Mouse (Mus musculus): Measurements from ENCODE around the gene Cltb.
"Not testable (repeated sequence)": the region's sequence is repeated elsewhere in the genome, so short reads cannot be mapped to it uniquely, and the experiment has no call there.

The Cltb gene

DNA sequence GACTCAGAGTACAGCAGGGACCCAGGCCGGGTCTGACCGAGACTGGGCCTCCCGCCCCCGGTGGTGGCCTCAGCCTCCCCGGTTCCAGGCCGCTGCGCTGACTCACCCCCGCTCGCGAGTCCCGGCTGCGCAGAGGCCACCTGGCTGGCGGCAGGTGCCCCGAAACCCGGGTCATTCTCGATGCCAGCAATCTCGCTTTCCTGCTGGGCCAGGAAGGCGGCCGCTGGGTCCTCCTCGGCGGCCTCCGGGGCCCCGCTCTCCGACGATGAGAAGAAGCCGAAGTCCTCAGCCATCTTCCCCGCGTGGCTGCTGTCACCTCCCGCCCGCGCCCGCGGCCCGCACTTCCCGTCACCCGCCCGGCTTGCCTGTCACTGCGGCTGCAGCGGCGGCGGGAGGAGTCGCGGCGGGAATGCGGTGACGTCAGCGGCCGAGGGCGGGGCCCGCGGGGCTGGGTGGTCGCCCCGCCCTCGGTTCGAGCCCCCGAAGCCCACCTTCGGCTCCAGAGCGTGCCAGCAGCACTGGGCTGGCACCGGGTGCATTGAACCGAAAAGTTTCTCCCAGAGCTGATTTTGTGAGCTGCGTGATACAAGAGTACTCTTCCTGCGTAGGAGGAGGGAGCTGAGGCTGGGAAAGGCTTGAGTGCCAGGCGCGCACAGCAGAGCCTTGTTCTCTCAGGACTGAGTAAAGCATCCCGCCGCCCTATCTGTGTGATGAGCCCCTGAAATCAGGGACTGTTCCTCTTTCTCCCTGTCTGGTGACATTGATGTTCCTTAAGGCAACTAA, at the start of gene Cltb:
TSS of gene Cltb (minus strand) at position 373 of the 783 bp plus-strand sequence.
- DNase-seq (ENCODE audit: inconsistent ontology term), result peak; percentile 92

- DNase-seq (ENCODE audit: inconsistent ontology term), result no peak
These were observed 49.7 kb upstream of the Cltb start for GRCm38 (mm10) chr13:54660877-54661276.

GRCm38 (mm10) chr13:54650461-54650860, 39.3 kb upstream of the Cltb start:
- no peak for DNase-seq (ENCODE audit: inconsistent ontology term)

DNA sequence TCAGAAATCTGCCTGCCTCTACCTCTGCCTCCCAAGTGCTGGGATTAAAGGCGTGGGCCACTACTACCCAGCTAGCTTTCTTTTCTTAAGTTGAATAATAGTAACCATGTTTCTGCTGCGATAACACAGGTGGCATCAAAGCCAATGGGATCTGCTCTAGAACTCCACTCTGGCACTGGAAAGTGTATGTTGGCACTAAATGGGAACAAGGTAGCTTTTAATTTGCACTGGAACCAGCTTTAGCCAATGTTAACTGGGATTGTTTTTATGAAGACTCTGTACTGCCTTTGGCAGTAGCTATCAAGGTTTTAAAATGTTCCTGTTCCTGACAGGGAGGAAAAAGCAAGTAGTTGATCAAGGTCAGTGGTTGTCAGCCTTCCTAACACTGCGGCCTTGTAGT, 23.9 kb upstream of the Cltb start:
- no peak for DNase-seq (ENCODE audit: inconsistent ontology term)

DNA sequence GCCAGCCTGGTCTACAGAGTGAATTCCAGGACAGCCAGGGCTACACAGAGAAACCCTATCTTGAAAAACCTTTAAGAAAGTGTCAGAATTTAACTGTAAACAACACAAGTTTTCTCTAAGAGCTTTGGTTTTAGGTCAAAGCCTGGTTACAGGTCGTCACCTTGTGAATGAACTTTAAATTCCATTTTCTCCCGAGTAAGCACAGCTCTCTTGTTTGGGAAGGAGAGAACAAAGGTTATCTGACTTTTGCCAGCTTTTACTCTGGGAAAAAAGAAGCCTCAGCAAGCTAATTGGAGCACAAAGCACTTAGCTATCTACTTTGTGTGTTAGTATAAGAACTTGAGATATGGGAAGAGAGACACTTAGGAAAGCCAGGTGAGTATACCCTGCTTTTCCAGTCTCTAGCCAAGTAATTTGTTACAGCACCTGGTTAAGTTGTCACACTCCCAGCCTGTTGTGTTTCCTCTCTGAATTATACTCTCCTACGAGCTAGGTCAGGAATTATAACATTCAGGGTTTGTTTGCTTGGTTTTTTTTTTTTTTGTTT, 21.7 kb upstream of the Cltb start:
- DNase-seq (ENCODE audit: inconsistent ontology term), result no peak

DNA sequence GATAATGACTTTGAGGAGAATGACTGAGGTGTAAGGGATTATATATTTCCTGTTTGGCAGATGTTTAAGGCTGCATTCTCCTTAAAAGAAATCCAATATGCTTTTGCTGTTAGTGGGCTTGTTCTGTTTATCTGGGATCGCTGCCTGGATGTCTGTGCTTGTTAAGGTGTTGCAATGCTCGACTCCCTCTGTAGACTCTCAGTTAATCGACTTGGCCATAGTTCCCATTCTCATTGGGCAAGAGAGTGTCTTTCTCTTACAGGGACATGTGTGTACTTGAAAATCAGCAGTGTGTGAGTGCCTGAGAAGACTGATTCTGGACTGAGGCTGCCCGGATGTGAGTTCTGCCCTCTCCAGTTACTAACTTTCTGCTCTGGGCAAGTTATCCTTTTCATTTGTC, 18.0 kb upstream of the Cltb start:
- no peak for DNase-seq (ENCODE audit: inconsistent ontology term)

DNA sequence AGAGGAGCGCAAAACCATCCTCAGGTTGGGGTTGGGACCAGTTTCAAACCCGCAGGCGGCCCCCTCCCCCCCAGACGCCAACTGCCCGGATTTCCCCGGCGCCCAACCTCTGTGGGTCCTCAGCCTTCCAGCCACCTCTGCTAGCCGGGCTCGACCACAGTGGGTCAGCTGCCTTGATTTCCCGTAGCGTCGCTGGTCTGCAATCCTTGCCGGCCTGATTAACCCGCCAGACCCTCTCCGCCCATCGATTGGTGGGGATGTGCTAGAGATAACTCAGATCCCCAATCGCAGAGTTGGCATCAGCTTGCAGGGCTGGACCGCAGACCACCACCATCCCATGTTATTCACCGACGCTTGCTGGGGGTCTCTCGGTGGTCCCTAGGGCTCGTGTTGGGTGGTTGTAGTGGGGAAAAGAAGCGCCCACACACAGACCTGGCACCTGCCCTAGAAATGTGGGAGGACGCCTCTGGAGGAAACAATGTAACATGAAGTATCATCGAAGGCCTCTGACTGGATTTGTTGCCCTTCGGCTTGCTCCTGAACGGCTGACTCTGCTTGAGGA, 10.9 kb upstream of the Cltb start:
- DNase-seq (ENCODE audit: inconsistent ontology term), result peak; percentile 55

DNA sequence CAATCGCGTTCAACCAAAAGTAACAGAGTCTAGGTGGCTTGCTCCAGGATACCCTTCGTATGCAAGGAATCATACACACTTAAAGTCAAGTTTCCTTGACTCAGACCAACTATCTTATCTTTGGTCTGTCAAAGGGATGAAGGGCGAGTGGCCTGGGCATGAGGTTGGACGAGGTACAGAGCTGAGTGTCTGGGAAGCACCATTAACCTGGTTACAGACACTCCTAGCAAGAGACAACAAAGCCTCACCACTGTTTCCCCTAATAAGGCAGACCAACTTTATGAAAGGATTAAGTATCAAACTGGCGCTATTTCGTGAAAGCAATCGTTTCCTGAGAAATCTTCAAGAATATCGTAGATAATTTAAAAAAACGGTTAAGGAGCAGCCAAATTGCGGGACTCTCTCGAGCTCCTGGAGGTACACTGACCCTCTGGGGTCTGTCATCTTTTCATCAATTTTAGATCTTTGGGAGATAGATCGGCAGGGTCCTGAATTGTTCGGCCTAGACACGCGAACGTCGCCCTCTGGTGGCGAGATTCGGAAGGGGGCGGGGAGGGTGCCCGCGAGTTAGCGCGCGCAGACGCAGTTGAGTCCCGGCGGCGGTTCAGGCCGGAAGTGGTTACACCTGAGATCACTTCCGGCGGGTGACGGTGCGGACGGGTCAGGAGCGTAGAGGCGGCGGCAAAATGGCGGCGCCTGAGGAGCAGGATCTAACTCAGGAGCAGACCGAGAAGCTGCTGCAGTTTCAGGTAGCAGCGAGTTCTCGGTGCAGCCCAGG, 10.2 kb upstream of the Cltb start, which contains the start of gene Faf2:
TSS of gene Faf2 (plus strand) at position 630 of the 778 bp plus-strand sequence.
- DNase-seq (ENCODE audit: inconsistent ontology term), result peak; percentile 97

GRCm38 (mm10) chr13:54616998-54617397, 5.9 kb upstream of the Cltb start:
- DNase-seq (ENCODE audit: inconsistent ontology term), result no peak

DNA sequence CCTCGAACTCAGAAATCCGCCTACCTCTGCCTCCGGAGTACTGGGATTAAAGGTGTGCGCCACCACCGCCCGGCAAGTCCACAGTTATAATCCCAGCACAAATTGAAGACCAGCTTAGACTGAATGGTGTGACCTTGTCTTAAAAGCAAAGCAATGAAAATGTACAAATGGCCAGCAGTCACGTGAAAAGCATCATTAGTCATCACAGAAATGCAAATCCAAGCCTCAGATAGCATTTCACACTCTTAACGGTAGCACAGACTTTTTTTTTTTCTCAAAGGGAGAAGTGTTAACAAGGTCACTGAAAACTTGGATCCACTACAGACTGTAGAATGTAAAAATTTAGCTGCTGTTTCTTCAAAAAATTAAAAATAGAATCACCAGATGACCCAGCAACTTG, 5.2 kb upstream of the Cltb start:
- no peak for DNase-seq (ENCODE audit: inconsistent ontology term)

- not testable (repeated sequence) for DNase-seq (ENCODE audit: inconsistent ontology term)
These were observed 2.0 kb upstream of the Cltb start for GRCm38 (mm10) chr13:54613141-54613540.

DNA sequence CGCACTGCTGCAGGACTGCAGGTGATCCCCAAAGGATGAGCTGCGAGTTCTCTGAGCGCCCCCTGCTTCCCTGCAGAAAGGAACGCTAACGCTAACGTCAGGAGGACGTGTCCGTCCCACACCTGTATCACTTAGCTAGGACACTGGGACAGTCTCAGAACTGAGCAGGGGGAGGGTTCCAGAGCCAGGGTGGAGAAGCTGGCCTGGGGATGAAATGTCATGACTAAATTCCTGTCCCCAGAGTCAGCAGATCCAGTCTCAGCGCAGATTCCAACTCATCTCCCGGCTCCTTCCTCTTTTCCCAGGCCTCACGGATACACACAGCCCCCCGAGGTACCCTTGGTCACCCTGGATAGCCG, 552 bp downstream of the Cltb start:
- DNase-seq (ENCODE audit: inconsistent ontology term), result no peak

- DNase-seq (ENCODE audit: inconsistent ontology term), result peak; percentile 65
These were observed 1.8 kb downstream of the Cltb start for GRCm38 (mm10) chr13:54609301-54609700.

DNA sequence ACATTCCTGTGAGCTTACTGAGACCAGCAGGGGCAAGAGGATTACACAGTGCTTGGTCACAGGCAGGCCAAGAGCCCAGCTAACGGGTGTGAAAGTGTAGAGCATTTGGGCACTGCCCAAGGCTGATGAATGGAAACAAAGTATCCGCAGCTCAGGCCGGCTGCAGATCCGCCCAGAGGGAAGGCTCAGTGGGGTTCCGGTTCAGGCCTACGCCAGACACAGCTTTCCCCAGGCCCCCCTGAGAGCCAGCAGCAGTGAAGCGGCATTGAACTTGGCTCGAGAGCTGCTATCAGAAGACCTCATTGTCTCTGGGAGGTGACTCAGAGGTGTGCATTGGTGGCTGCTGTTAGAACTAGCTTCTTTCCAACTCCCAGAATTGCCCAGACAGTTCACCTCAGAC, 2.5 kb downstream of the Cltb start:
- DNase-seq (ENCODE audit: inconsistent ontology term), result peak; percentile 95

- DNase-seq (ENCODE audit: inconsistent ontology term), result no peak
These were observed 3.1 kb downstream of the Cltb start for GRCm38 (mm10) chr13:54608002-54608401.

GRCm38 (mm10) chr13:54607204-54607603, 3.9 kb downstream of the Cltb start:
- no peak for DNase-seq (ENCODE audit: inconsistent ontology term)

- DNase-seq (ENCODE audit: inconsistent ontology term), result no peak
These were observed 5.7 kb downstream of the Cltb start for GRCm38 (mm10) chr13:54605426-54605825.

- no peak for DNase-seq (ENCODE audit: inconsistent ontology term)
These were observed 6.9 kb downstream of the Cltb start for GRCm38 (mm10) chr13:54604221-54604620.

DNA sequence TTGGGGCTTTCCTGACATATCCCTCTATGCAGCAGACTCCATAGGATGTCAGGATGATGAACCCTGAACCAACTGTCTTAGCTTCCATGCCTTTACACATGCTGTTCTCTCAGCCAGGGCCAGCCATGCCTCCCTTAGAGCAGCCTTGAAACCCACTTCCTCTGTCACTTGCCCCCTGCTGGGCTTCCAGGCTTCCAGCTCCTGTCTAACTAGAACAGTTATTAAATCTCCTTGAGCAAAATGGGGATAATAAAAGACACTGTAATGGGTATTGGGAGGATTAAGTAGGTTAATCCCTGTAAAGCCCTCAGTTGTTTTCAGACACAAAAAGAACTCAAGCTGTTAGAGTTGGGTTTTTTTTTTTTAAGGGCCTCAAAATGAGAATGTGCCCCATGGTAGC, 7.6 kb downstream of the Cltb start:
- no peak for DNase-seq (ENCODE audit: inconsistent ontology term)

DNA sequence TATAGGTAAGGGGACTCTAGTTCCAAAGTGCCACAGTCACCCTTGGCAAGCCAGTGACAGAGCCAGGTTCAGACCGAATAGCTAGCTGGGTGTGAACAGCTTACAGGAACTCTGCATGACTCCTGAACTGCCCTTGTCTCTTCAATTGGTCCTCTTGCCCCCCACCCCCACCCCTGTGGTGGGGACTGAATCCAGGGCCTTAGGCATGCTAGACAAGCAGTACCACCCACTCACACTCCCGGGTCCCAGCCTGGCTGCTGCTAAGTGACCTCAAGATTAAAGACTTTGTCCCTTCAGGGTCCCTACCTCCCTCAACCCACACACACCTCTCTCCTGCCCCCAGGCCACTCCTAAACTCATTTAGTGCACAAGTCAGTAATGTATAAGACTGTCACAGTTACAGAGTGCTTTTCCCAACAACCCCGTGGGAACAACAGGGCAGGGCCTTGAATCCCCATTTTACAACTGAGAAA, 8.5 kb downstream of the Cltb start:
- no peak for DNase-seq (ENCODE audit: inconsistent ontology term)

DNA sequence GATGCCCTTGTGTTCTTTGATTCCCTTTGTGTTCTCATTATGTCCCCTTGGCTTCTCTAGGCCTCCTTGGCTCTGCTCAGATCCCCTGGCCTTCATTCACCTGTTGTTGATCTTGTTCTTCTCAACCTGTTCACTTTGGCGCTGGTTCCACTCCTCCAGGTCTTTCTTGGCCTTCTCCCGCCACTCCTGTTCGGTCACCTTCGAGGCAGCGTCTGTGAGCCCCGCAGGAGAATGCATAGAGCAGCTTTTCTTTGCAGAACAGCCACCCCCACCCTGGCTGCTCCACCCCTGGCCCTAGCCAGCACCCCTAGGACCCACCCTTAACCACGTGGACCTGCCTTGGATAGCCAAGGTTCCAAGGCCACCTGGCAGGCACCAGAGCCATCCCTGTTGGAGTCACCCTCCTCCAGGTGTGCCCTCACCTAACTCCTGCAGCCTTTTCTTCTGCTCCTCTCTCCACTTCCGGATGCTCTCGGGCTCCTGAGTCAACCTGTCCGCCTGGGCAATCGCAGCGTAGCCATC, 12.5 kb downstream of the Cltb start:
- no peak for DNase-seq (ENCODE audit: inconsistent ontology term)

DNA sequence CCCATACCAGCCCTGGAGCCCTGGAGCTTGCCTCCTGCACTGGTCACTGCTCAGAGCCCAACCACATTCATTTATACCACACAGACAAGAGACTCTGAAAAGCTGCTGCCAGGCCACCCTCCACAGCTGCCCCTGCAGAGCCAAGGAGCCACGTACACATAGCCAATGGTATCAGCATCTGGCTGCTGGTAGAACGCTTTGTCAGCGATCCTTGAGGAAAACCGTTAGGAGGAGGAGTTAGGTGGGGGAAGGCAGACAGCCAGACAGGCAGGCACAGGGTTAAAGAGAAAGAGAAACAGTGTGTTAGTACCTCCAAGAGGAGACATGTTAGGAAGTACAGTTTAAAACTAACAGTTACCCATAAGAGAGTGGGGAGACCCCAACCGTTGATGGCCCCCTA, 14.3 kb downstream of the Cltb start:
- DNase-seq (ENCODE audit: inconsistent ontology term), result no peak
